Mouse (Mus musculus) left cerebral cortex, adult 9 months (tissue): Measurements from ENCODE around the gene Tex48.

ENCODE experiments used
- DNase-seq, 2 experiments: peaks; one replicate each; pipeline ENCODE4 v3.0.0; 2022; ENCODE audit warnings: low spot score in 2 of 2

The Tex48 gene

GRCm38 (mm10) chr4:63622378-63622835, at the start of gene Tex48:
Gene Tex48 (minus strand): TSS chr4:63622428.
- DNase-seq, result no peak

- peak; percentile 42 to 80 for DNase-seq
These were observed 46.0 kb upstream of the Tex48 start for GRCm38 (mm10) chr4:63668255-63668654.

GRCm38 (mm10) chr4:63665738-63666137, 43.5 kb upstream of the Tex48 start:
- DNase-seq, result no peak

- DNase-seq, result no peak
These were observed 41.1 kb upstream of the Tex48 start, which contains the start of gene Gm11214 for GRCm38 (mm10) chr4:63663279-63663678. Gene Gm11214 (minus strand): TSS chr4:63663379.

DNA sequence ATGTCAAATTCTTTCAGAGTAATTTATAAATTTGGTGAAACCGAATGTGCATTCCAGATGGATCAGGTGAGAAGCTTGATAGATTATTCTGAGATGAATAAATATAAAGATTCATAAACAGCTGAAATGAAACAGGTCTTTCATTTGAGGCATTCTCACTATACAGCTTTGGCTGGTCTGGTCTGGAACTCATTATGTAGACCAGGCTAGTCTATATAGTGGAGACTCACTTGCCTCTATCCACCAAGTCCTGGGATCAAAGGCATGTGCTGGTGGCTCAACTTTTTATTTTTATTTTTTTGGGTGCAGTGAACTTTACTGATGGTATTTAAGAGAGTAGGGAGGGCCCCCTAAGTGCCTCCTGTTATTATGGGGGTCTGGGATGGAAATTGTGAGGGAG, 39.6 kb upstream of the Tex48 start:
- DNase-seq, result no peak

- no peak for DNase-seq
These were observed 39.2 kb upstream of the Tex48 start for GRCm38 (mm10) chr4:63661426-63661825.

DNA sequence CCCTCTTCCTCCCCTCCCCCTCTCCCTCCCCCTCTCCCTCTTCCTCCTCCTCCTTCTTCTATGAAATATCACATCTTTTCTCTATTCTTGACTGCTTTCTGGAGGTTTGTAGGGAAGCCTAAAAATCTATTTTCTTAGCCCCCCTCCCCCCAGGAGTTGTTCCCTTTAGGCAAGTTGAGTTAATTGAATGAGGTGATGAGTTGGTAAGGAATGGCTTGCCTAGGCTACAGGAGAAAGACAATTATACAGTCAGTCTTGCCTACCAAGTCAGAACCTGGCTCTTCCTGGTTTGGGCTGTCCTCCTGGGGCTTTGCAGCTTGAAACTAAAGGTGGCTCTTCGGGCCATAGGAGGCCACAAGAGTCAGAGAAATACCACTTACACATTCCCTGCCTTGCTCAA, 37.5 kb upstream of the Tex48 start:
- DNase-seq, result no peak

DNA sequence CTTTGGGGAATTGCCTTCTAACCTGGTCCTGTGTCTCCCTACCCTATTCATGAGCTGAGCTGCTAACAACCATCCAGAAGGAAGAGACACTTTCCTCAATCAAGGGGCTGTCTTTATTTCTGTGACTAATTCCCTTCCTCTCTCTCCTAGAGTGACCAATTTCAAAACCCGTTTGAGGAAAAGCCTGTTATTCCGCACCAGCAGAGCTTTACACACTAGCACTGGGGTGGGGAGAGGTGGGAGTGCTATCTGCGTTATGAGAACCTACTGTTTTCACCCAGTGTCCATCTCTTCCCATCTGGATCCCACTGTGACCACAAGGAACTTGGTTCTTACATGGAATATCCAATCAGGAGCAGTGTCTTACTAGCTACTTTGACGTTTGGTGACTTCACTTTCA, 36.9 kb upstream of the Tex48 start:
- DNase-seq, result no peak

GRCm38 (mm10) chr4:63654381-63654780, 32.2 kb upstream of the Tex48 start:
- DNase-seq, result no peak

DNA sequence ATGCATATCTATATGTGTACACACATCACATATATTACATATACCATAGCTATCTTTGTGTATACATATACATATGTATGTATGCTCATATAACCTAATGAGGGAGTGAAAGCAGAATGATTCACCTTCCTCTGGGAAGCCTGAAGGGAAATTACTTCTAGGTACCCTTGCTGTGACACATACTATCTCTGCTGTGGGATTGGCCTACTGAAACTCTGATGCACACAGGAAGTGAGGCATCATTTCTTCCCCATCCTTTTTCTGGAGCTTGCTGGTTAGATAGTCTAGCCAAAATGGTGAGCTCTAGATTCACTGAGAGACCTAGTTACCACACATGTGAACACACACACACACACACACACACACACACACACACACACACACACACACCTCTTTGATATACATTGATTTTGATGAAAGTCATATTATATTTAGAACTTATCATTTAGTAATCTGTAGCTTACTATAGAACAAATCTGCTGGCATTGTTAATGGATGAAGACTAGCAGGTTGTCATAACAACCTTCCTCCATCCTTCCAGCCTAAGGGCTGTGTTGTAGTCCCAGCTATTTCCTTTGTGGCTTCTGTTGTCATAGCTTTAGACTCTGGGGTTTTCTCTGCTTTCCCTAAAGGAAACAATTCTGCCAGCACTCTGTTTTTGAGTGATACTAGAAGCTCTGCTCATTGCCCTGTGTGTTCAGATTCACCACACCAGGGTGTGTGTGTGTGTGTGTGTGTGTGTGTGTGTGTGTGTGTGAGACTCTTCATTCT, 21.9 kb upstream of the Tex48 start:
- DNase-seq, result no peak

DNA sequence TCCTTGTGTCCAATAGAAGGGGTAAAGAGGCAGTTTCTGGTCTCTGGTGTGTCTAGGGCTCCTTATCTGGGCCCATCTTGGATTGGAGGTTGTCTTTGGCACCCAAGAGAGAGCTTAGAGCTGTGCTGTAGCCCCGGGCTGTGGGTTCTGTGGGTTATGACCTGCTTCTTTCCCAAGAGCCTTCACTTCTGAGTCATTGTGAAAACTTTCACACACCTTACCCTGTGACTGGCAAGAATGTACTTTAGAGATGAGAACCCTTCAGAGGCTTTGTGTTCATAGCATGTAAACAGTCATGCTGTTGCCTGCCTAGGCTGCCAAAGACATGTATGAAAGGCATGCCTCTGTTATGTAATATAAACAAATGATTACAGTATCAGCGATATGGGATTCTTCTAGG, 17.6 kb upstream of the Tex48 start:
- DNase-seq, result no peak

- no peak for DNase-seq
These were observed 16.4 kb upstream of the Tex48 start for GRCm38 (mm10) chr4:63638603-63639002.

DNA sequence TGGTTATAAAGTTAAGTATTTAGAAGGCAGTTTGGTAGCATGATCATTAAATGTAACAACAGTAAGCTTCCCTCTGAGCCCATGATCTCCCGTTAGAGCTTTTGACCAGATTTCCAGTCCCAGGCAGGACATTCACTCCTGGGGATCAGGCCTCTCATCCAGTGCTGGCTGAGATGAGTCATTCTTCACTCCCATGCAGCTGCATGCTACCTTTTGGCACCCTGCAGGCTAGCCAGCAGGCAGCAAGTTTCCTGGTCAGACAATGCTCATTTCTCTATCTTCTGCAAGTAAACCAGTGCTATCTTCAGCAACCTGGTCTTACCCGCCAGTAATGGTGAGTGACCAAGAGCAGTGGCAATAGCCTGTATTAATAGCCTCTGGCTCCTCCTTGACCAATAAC, 11.0 kb upstream of the Tex48 start:
- no peak for DNase-seq

DNA sequence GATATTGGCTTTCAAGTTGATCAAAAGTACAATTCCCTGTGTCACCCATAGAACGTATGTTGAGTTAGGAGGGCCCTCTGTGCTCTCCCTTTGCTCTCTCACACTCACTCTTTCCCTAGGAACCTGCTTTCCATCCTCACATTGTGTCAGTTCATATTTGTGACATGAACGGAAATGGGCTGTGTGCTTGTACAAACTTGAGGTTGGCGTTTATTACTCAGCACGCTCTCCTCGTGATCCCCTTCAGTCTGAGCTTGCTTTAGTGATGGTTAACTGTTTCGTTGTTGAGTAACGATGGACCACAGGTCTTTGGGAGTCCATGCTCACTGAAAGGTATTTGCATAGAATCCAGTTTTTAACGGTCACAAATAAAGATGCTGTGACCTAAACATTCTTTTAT, 4.9 kb upstream of the Tex48 start:
- DNase-seq, result no peak

DNA sequence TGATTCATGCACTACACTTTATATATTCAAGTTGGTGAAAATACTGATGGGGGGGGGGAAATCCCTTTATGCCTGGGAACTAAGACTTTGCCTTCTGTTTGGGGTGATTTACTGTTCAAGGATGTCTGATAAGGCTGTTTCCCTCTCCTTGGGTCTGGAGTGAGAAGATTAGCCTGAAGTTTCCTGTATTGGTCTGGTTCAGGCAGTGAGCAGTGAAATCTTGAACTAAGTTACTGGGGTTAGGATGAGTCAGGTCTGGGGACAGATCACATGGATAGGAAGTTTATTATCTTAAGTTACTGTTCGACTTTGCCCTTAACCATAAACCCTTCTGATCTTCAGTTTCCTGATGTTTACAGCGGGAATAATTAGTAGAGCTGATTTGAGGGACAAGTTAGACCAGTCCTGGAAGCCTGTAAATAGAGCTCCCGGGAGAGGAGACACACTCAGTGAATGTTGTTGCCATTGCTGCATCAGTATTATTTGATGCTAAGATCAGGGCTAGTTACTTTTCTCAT, 3.4 kb upstream of the Tex48 start:
- DNase-seq, result no peak

GRCm38 (mm10) chr4:63621861-63622260, 367 bp downstream of the Tex48 start:
- no peak for DNase-seq

GRCm38 (mm10) chr4:63608391-63608790, 13.8 kb downstream of the Tex48 start:
- DNase-seq, result no peak

GRCm38 (mm10) chr4:63605968-63606367, 16.3 kb downstream of the Tex48 start:
- DNase-seq, result no peak

GRCm38 (mm10) chr4:63605545-63605944, 16.7 kb downstream of the Tex48 start:
- DNase-seq, result no peak

DNA sequence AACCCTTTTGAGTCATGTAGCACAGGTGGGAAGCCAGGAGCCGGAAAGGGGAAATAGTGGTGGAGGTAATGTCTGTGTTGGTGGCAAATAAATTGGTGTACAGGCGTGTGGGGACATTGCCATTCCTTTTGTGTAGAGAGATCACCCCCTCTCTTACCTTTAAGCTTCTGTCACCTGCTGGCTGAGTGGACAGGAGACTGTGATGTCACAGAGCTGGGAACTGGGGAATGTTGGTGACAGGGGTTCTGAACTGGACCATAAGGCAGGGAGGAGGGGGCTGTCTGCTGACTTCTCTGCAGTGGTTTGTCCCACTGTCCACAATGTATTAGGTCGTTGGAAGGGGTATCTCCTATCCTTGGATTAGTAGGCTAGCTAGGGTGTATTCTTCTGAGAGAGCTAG, 17.3 kb downstream of the Tex48 start, which contains the start of gene Gm11213:
Gene Gm11213, minus strand, starts transcription at position 317 of the 400 bp plus-strand sequence.
- DNase-seq, result no peak

- no peak for DNase-seq
These were observed 21.0 kb downstream of the Tex48 start for GRCm38 (mm10) chr4:63601263-63601662.

DNA sequence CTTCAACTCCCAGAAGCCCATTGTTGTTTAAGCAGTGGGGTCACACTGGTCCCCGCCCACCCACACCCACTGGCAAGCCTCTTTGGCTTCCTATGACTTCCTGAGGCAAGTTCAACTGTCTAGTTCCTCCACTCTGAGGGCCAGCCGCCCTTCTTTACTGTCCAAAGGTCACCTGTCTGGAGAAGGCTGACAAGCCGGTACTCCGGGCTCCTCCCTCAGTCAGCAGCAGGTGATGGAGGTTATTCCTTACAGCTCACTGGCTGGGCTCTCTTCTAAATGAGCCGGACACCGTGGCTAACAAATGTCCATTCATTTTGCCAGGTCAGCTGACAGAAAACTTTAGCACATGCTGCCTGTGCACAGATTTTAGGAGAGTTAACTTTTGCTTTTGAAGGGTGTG, 21.4 kb downstream of the Tex48 start:
- no peak for DNase-seq

DNA sequence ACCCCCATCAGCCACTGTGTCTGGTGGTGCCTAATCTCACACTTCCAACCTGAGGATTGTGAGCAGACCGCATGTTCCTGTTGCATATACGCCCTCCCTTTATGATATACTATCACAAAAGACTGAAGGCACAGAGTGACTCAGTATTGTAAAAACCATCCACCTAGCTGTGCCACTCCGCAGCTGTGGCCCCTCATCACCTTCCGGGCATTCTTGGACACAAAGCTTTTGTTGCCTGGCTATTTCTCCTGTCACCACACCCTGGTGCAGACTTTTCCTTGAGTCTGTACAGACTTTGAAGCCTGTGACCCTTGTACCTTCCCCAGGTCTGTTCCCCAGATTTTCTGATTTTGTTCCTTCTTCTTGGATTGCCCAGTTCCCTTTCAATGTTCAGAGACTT, 26.2 kb downstream of the Tex48 start:
- no peak for DNase-seq

- DNase-seq, result no peak
These were observed 27.0 kb downstream of the Tex48 start for GRCm38 (mm10) chr4:63595259-63595658.
